Mouse (Mus musculus): ENCODE measurements at regions not wholly inside any gene's neighbourhood (a gene's known extent, or its start where the extent isn't known, plus 50 kb on each side); places are given as distances from the start of the nearest gene placed in this dataset.

DNA sequence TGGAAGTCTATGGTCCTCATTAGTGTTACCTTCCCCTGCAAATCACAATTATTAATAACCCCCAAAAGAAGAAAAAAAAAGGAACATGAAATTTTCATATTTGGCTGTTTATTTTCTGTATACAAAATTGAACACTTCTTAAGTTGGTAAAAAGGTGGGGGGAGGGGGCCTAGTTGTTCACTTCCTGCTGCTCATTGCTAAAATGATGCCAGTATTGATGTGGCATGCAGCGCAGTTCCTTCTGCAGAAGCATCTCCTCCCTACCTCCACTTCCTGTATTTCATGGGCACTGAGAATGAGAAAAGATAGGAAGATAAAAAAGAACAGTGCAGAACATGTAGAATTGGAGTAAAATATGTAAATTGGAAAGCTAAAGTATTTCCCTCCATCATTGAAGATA is 465.5 kb upstream of the Gm765 start:
- TF ChIP-seq CTCF (IDR thresholded peaks at IDR 0.05; ENCODE audit: low read depth) (no peak), EP300 (IDR thresholded peaks at IDR 0.05; ENCODE audit: low read depth) (no peak)

Data from liver, embryonic 14.5 days (tissue).